Mouse (Mus musculus) limb, embryonic 12.5 days (tissue): ENCODE measurements at regions not wholly inside any gene's neighbourhood (a gene's known extent, or its start where the extent isn't known, plus 50 kb on each side); places are given as distances from the start of the nearest gene placed in this dataset.

Source experiments
- ATAC-seq: fragments of 200-750 bp; cut with Nextera tagmentation; 2 replicates; pipeline ENCODE4 v1.8.0; 2017; ENCODE audit warnings: low read depth, moderate TSS enrichment; ENCODE audit not compliant: insufficient number of reproducible peaks, insufficient read depth, low FRiP score, low TSS enrichment
- H3K27ac ChIP-seq: fragments of 300-500 bp; sonication (generic); 2 replicates; pipeline ENCODE4 v1.5.1; 2016; ENCODE audit warnings: mild to moderate bottlenecking, moderate library complexity
- H3K27me3 ChIP-seq: fragments of 300-500 bp; sonication (generic); 2 replicates; pipeline ENCODE4 v1.6.1; 2016; ENCODE audit warnings: mild to moderate bottlenecking, moderate library complexity
- H3K36me3 ChIP-seq: fragments of 300-500 bp; sonication (generic); 2 replicates; pipeline ENCODE4 v1.6.1; 2016; ENCODE audit warnings: mild to moderate bottlenecking, moderate library complexity
- H3K4me1 ChIP-seq: fragments of 300-500 bp; sonication (generic); replicated peaks from 2 replicates; pipeline ENCODE4 v1.6.1; 2016
- H3K4me2 ChIP-seq: fragments of 300-500 bp; sonication (generic); 2 replicates; pipeline ENCODE4 v1.6.1; 2016; ENCODE audit warnings: mild to moderate bottlenecking, moderate library complexity
- H3K4me3 ChIP-seq: fragments of 300-500 bp; sonication (generic); replicated peaks from 2 replicates; pipeline ENCODE4 v1.5.1; 2016; ENCODE audit warnings: mild to moderate bottlenecking
- H3K9ac ChIP-seq: fragments of 300-500 bp; sonication (generic); replicated peaks from 2 replicates; pipeline ENCODE4 v1.6.1; 2016; ENCODE audit warnings: mild to moderate bottlenecking, moderate library complexity
- H3K9me3 ChIP-seq: fragments of 300-500 bp; sonication (generic); 2 replicates; pipeline ENCODE4 v1.6.1; 2016; ENCODE audit warnings: mild to moderate bottlenecking, moderate library complexity
- WGBS: fragments of 180-500 bp; shearing (Covaris S2); methylation state at CpG from one replicate; pipeline ENCODE4 v1.1.7; 2016; 5-methylcytosine and 5-hydroxymethylcytosine counted together

GRCm38 (mm10) chr15:85676156-85676555 is 58.6 kb upstream of the Ppara start:
- peaks cover 32% of the 10 kb centered on the region for H3K4me1 ChIP-seq
- H3K9me3 ChIP-seq = no peaks in the 10 kb centered on the region
- H3K27me3 ChIP-seq = peaks cover 69% of the 10 kb centered on the region
- no peak overlapping the region for H3K9ac ChIP-seq
- H3K27ac ChIP-seq = no peak overlapping the region
- WGBS = 84% methylated on average over 3 of the region's 3 CpGs
- peaks cover 6% of the 10 kb centered on the region; the same call in 1 of the 2 replicates for H3K36me3 ChIP-seq
- ATAC-seq = no peak
- no peak overlapping the region for H3K4me2 ChIP-seq
- no peak overlapping the region for H3K4me3 ChIP-seq

DNA sequence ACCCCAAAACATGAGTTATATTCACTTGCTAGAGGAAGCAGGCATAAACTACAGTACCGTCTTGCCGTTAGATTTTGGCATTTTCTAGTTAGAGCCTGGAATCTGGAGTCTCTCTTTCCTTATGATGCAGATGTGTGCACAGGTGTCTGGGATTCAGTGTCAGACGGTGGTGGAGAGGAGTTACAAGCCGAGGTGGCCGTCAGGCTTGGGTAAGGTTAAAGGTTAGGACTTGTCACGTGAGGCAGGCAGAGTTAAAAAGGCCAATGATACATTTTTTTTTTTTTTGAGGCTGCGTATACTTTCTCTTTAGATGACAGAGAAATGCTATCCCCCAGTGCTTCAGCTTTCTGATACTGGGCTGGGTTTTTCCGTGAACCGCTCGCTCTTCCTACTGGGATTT is 57.9 kb upstream of the Ppara start:
- 65% methylated on average over 10 of the region's 10 CpGs for WGBS
- Histone ChIP-seq H3K36me3 (peaks cover 6% of the 10 kb centered on the region; the same call in 1 of the 2 replicates), H3K4me2 (no peak overlapping the region), H3K4me1 (peaks cover 35% of the 10 kb centered on the region), H3K9ac (no peak overlapping the region), H3K4me3 (no peak overlapping the region), H3K9me3 (no peaks in the 10 kb centered on the region), H3K27me3 (peaks cover 62% of the 10 kb centered on the region), H3K27ac (no peak overlapping the region)
- ATAC-seq = no peak

GRCm38 (mm10) chr15:85677381-85677780 is 57.4 kb upstream of the Ppara start:
- Histone ChIP-seq H3K36me3 (peaks cover 6% of the 10 kb centered on the region; the same call in 1 of the 2 replicates), H3K27ac (no peak overlapping the region), H3K9ac (no peak overlapping the region), H3K4me1 (peaks cover 35% of the 10 kb centered on the region), H3K9me3 (no peaks in the 10 kb centered on the region), H3K4me3 (no peak overlapping the region), H3K27me3 (peaks cover 59% of the 10 kb centered on the region), H3K4me2 (no peak overlapping the region)
- no peak for ATAC-seq
- 84% methylated on average over 6 of the region's 6 CpGs for WGBS

DNA sequence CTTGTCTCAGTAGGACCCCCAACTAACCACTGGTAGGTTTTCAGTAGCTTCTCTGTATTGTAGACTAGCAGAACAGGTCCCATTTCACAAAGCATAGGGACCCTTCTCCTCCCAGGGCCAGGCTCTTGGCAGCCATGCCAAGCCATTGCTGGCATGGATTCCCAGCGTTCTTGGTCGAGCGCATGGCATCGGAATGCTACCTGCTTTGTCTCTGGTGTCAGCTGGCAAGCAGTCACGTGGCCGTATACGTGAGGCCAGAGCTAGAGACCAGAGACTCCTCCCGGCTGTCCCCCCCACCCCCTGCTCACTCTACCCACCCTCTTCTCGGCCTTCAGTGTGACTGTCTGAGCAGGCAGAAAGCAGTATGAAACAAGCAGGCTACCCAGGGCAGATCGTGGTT is 56.9 kb upstream of the Ppara start:
- Histone ChIP-seq H3K9me3 (no peaks in the 10 kb centered on the region), H3K4me1 (peaks cover 31% of the 10 kb centered on the region), H3K4me2 (no peak overlapping the region), H3K4me3 (no peak overlapping the region), H3K36me3 (peaks cover 6% of the 10 kb centered on the region; the same call in 1 of the 2 replicates), H3K27me3 (peaks cover 54% of the 10 kb centered on the region), H3K27ac (no peak overlapping the region), H3K9ac (no peak overlapping the region)
- ATAC-seq = no peak
- WGBS = 80% methylated on average over 10 of the region's 10 CpGs

GRCm38 (mm10) chr15:85678351-85678895 is 56.4 kb upstream of the Ppara start:
- Histone ChIP-seq H3K27ac (no peak overlapping the region), H3K4me1 (peaks cover 28% of the 10 kb centered on the region)

GRCm38 (mm10) chr15:85678981-85679708 is 55.6 kb upstream of the Ppara start:
- Histone ChIP-seq H3K4me3 (no peak overlapping the region), H3K4me2 (peak overlapping the region; percentile 17; the same call in 1 of the 2 replicates), H3K9me3 (no peaks in the 10 kb centered on the region), H3K9ac (peak overlapping the region; percentile 31; the same call in 1 of the 2 replicates), H3K36me3 (peaks cover 14% of the 10 kb centered on the region), H3K27ac (peak overlapping the region; percentile 78), H3K27me3 (peaks cover 42% of the 10 kb centered on the region), H3K4me1 (peaks cover 23% of the 10 kb centered on the region)
- WGBS = 79% methylated on average over 24 of the region's 24 CpGs
- no peak for ATAC-seq

More at GRCm38 (mm10) chr15:85678351-85678895, 56.4 kb upstream of the Ppara start:
- Histone ChIP-seq H3K27me3 (peaks cover 50% of the 10 kb centered on the region), H3K9me3 (no peaks in the 10 kb centered on the region), H3K4me2 (no peak overlapping the region), H3K4me3 (no peak overlapping the region), H3K9ac (no peak overlapping the region), H3K36me3 (peaks cover 9% of the 10 kb centered on the region; the same call in 1 of the 2 replicates)
- ATAC-seq = no peak
- 91% methylated on average over 15 of the region's 15 CpGs for WGBS

- Histone ChIP-seq H3K4me2 (peak overlapping the region; percentile 17; the same call in 1 of the 2 replicates), H3K36me3 (peaks cover 16% of the 10 kb centered on the region), H3K9me3 (no peaks in the 10 kb centered on the region), H3K4me1 (peaks cover 20% of the 10 kb centered on the region), H3K27ac (peak overlapping the region; percentile 78), H3K9ac (peak overlapping the region; percentile 31; the same call in 1 of the 2 replicates), H3K27me3 (peaks cover 36% of the 10 kb centered on the region), H3K4me3 (no peak overlapping the region)
- ATAC-seq = no peak
- WGBS = 74% methylated on average over 10 of the region's 10 CpGs
Observed at GRCm38 (mm10) chr15:85679864-85680428, 54.8 kb upstream of the Ppara start.

DNA sequence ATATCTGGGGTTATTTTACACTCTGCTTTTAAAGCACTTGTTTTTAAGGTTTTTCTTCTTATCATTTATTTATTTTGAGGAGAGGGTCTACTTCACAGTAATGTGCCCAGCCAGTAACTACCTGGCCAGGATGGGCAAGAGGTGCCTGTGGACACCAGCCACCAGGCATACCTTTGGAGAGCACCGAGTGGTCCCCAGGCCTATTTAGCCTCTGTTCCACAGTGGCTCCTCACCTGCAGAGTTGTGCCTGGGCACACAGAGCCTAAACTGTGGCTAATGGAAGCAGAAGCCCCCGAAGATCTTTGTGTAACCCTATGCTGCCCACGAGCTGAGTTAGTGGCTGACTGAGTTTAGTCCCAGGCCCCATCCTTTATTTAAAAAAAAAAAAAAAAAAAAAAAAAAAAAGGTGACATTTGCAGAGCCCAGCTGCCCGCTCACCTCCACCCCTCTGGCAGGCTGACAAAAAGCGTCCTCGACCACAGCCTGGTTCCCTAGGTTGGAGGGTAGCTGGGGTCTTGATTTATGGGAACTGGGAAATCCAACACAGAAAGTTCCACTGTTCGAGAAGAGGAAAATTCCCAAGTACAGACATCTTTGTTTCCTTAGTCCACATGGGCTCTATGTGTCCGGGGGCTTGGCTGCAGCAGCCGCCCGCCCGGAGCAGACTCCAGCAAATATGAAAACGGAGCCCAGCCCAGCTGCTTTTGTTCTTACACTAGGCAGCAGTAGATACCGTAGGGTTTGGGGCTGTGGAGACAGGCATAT is 54.1 kb upstream of the Ppara start:
- H3K4me3 ChIP-seq = no peak overlapping the region
- H3K27ac ChIP-seq = peak overlapping the region; percentile 87
- no peak for ATAC-seq
- peak overlapping the region; percentile 38 for H3K4me2 ChIP-seq
- peaks cover 29% of the 10 kb centered on the region for H3K27me3 ChIP-seq
- H3K9ac ChIP-seq = no peak overlapping the region
- H3K9me3 ChIP-seq = no peaks in the 10 kb centered on the region
- WGBS = 42% methylated on average over 13 of the region's 13 CpGs
- peaks cover 22% of the 10 kb centered on the region for H3K4me1 ChIP-seq
- H3K36me3 ChIP-seq = peaks cover 20% of the 10 kb centered on the region

DNA sequence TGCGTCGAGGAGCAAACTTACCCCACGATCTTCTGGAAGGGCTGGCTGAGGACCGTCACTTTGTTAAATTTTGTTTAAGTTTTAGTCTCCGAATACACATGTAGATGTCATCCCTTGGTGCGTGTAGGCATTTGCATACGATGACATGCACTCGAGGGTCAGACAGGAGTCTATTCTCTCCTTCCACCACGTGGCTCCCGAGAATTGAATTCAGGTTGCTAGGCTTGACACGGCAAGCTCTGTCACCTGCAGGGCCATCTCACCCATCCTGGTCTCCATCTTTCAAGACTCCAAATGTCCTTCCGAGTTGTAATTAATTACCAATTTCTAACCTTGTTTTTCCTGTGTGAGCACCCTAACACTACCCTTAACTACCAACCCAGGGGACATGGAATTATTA is 52.7 kb upstream of the Ppara start:
- 89% methylated on average over 12 of the region's 12 CpGs for WGBS
- H3K36me3 ChIP-seq = peaks cover 20% of the 10 kb centered on the region

GRCm38 (mm10) chr15:85682780-85683179 is 52.0 kb upstream of the Ppara start:
- Histone ChIP-seq H3K27me3 (peaks cover 13% of the 10 kb centered on the region; the same call in 1 of the 2 replicates), H3K9me3 (no peaks in the 10 kb centered on the region), H3K36me3 (peaks cover 20% of the 10 kb centered on the region), H3K4me2 (no peak overlapping the region), H3K4me1 (peaks cover 43% of the 10 kb centered on the region), H3K4me3 (no peak overlapping the region), H3K27ac (no peak overlapping the region), H3K9ac (no peak overlapping the region)
- ATAC-seq = no peak
- WGBS = 70% methylated on average over 6 of the region's 6 CpGs

More for the DNA sequence above, 52.7 kb upstream of the Ppara start:
- no peak for ATAC-seq
- Histone ChIP-seq H3K4me3 (no peak overlapping the region), H3K27me3 (peaks cover 18% of the 10 kb centered on the region; the same call in 1 of the 2 replicates), H3K9me3 (no peaks in the 10 kb centered on the region), H3K4me1 (peaks cover 37% of the 10 kb centered on the region), H3K4me2 (no peak overlapping the region), H3K9ac (no peak overlapping the region), H3K27ac (no peak overlapping the region)

DNA sequence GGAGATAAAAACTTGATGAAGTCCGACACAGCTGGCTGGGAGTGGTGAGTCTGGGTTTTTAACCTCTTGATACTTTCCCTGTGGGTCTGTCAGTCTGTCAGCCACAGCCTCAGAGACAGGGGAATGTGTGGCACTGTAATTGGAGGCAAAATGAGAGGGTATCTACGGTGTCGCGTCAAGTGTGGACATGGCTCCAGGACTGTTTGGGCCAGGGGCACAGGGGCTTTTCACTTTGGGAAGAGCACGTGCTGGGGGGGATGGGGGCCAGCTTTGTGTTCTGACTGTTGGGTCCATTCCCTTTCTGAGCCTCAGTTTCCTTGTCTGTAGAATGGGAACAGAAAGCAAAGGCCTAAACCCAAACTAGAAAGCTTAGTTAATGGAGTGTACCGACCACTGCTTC is 51.5 kb upstream of the Ppara start:
- Histone ChIP-seq H3K9me3 (no peaks in the 10 kb centered on the region), H3K9ac (no peak overlapping the region), H3K36me3 (peaks cover 20% of the 10 kb centered on the region), H3K27ac (no peak overlapping the region), H3K27me3 (peaks cover 8% of the 10 kb centered on the region; the same call in 1 of the 2 replicates), H3K4me2 (no peak overlapping the region), H3K4me3 (no peak overlapping the region), H3K4me1 (peaks cover 47% of the 10 kb centered on the region)
- no peak for ATAC-seq
- 83% methylated on average over 6 of the region's 6 CpGs for WGBS
